ENCODE assay signal across 1 mouse cellular context in the genomic region with DNA sequence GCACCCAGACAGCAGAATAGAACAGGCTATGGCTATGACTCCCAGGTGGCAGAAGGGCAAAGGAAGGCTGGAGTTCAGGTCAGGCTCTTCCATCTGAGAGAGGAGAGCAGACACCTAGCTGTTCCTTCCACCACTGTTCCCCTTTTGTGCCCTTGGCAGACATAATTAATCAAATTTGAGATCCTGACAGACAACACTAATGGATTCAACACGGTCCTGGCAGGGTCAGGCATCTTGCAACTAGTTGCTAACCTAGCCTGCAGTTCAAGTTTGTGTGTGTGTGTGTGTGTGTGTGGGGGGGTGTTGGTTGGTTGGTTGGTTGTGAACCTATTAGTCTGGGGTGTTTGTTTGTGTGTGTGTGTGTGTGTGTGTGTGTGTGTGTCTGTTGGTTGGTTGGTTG.
TF ChIP-seq lines count a peak whose summit lies in the region.

No protein-coding gene starts in this region.

TF ChIP-seq in MEL, 35 proteins besides CTCF, POLR2A, EP300 and RAD21 (continued from another document):
- TF ChIP-seq NELFE (IDR thresholded peaks at IDR 0.05; ENCODE audit: low read depth, low read length) (no peak), TBP (IDR thresholded peaks at IDR 0.05; ENCODE audit: low read depth, low read length) (no peak), E2F4 (IDR thresholded peaks at IDR 0.05; ENCODE audit: borderline replicate concordance, low read depth, low read length) (no peak), ETS1 (IDR thresholded peaks at IDR 0.05; ENCODE audit: low read depth, low read length) (no peak), CHD2 (IDR thresholded peaks at IDR 0.05; ENCODE audit: low read length) (no peak), MAX (IDR thresholded peaks at IDR 0.05; ENCODE audit: low read length) (no peak), MXI1 (IDR thresholded peaks at IDR 0.05; ENCODE audit: low read depth, low read length) (no peak), GABPA (IDR thresholded peaks at IDR 0.05; ENCODE audit: low read depth, low read length) (no peak), TAL1 (IDR thresholded peaks at IDR 0.05; ENCODE audit: low read length) (no peak), BHLHE40 (IDR thresholded peaks at IDR 0.05; ENCODE audit: borderline replicate concordance, low read depth, low read length) (no peak), CHD1 (IDR thresholded peaks at IDR 0.05; ENCODE audit: low read depth, low read length) (no peak), ELF1 (IDR thresholded peaks at IDR 0.05; ENCODE audit: low read depth, low read length) (no peak), POLR2AphosphoS2 (IDR thresholded peaks at IDR 0.05; ENCODE audit: low read length) (no peak), USF1 (IDR thresholded peaks at IDR 0.05; ENCODE audit: low read depth, low read length) (no peak), USF2 (IDR thresholded peaks at IDR 0.05; ENCODE audit: borderline replicate concordance in 1 of 2, insufficient read depth in 1 of 2, low read depth in 1 of 2, low read length in 2 of 2) (no peak), KAT2A (conservative IDR thresholded peaks at IDR 0.05; ENCODE audit: low read depth, low read length) (no peak)
